ENCODE assay signal across 15 mouse cellular contexts in genomic region chr8:111350577-111350976, GRCm38 (mm10). TPM values are rescaled to one million over a fixed set of nuclear protein-coding genes. Genes with fewer than 3 reads are reported as not detected.
"Had no signal": no experiment of that assay in that cellular context is flagged by ENCODE, and none has a peak within 500 bp of the region (broad histone marks: within the 10 kb centered on the region; RNA-seq: fewer than 3 reads in every experiment).

No protein-coding gene starts in this region.

- ATAC-seq: liver, postnatal 0 days; midbrain, embryonic 15.5 days had no signal

- H3K36me3 ChIP-seq: limb, embryonic 12.5 days; liver, embryonic 13.5 days; lung, embryonic 15.5 days; midbrain, embryonic 10.5 days; midbrain, embryonic 15.5 days; neural tube, embryonic 13.5 days had no signal

- H3K27ac ChIP-seq: limb, embryonic 12.5 days; liver, embryonic 13.5 days; lung, embryonic 15.5 days; midbrain, embryonic 10.5 days; midbrain, embryonic 15.5 days; neural tube, embryonic 13.5 days had no signal

- H3K4me2 ChIP-seq: limb, embryonic 12.5 days; liver, embryonic 13.5 days; lung, embryonic 15.5 days; midbrain, embryonic 15.5 days; neural tube, embryonic 13.5 days had no signal

- H3K4me3 ChIP-seq: limb, embryonic 12.5 days; liver, embryonic 13.5 days; lung, embryonic 15.5 days; midbrain, embryonic 10.5 days; midbrain, embryonic 15.5 days; neural tube, embryonic 13.5 days had no signal

- H3K9me3 ChIP-seq: limb, embryonic 12.5 days; liver, embryonic 13.5 days; lung, embryonic 15.5 days; midbrain, embryonic 10.5 days; midbrain, embryonic 15.5 days; neural tube, embryonic 13.5 days had no signal

- H3K9ac ChIP-seq: limb, embryonic 12.5 days; liver, embryonic 13.5 days; liver, postnatal 0 days; lung, embryonic 15.5 days; midbrain, embryonic 15.5 days; neural tube, embryonic 13.5 days had no signal

- H3K27me3 ChIP-seq: liver, embryonic 13.5 days; lung, embryonic 15.5 days; midbrain, embryonic 15.5 days; neural tube, embryonic 13.5 days had no signal

- DNase-seq: kidney, adult 18-20 months; kidney, postnatal 25 days; layer of hippocampus, adult 9-11 months; liver; liver, embryonic 13.5 days; liver, postnatal 0 days; lung, postnatal 36 days; right cerebral cortex, postnatal 14 days; thymus, postnatal 4 days had no signal

- H3K4me1 ChIP-seq: limb, embryonic 12.5 days; liver, embryonic 13.5 days; lung, embryonic 15.5 days; midbrain, embryonic 10.5 days; midbrain, embryonic 15.5 days; neural tube, embryonic 13.5 days had no signal

RNA-seq across cellular contexts. Expression of gene Fa2h, which starts 43.0 kb away (rescaled TPM):
- total RNA-seq: megakaryocyte progenitor cell, adult 5-6 weeks had no signal
- polyA plus RNA-seq: limb, embryonic 12.5 days; liver, embryonic 13.5 days had no signal
